1 mouse cellular context compared by ENCODE assay signal in the genomic region with DNA sequence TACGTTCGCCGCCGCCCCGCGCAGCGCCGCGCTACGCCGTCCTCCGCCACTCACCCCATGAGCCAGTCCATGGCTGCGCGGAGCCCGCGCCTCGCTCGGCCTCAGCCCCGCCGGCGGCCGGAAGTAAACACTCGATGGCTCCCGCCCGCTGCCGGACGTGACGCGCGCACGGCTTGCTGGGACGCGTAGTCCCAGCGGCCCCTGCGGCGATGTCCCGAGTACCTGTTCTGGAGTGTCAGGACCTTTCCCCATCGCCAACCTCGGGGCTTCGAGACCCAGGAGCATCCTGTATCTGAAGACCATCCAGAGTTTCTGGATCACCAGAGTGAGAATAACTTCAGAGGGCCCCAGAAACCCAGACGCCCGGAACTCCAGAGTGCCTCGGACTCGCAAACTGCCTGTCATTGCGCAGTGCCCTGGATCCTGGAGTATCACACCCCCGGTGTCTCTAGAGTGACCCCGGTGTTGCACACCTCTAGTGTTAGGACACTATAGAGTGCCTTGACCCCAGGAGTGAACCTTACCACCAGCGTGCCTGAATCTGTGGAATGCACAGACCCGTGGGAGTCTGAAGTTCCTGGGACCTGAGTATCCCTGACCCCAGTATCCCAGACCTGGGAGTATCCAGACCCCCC.
TF ChIP-seq lines count a peak whose summit lies in the region.

A gene (minus strand): TSS at position 135 of the 635 bp plus-strand sequence.

TF ChIP-seq in CH12.LX, 34 proteins besides CTCF, POLR2A, EP300 and RAD21 (continued from another document):
- TF ChIP-seq PAX5 (IDR thresholded peaks at IDR 0.05; ENCODE audit: low read length) (no peak), MEF2A (IDR thresholded peaks at IDR 0.05; ENCODE audit: borderline replicate concordance, low read depth, low read length) (0 out of 2 replicates have a peak, but pooled peaks have one; percentile 46), IRF4 (IDR thresholded peaks at IDR 0.05; ENCODE audit: low read depth, low read length) (peak; percentile 49), ETS1 (conservative IDR thresholded peaks at IDR 0.05; ENCODE audit: low read depth, low read length) (no peak), CHD1 (IDR thresholded peaks at IDR 0.05; ENCODE audit: low read depth, low read length) (no peak), POLR2AphosphoS2 (IDR thresholded peaks at IDR 0.05; ENCODE audit: low read depth, low read length) (peak; percentile 82; the same call in 1 of the 2 replicates), USF2 (conservative IDR thresholded peaks at IDR 0.05; ENCODE audit: low read depth, low read length) (no peak), HCFC1 (IDR thresholded peaks at IDR 0.05; ENCODE audit: low read depth, low read length) (peak; percentile 91), KAT2A (IDR thresholded peaks at IDR 0.05; ENCODE audit: insufficient replicate concordance, low read length) (peak; percentile 84; the same call in 1 of the 2 replicates), NRF1 (IDR thresholded peaks at IDR 0.05; ENCODE audit: low read depth, low read length) (peak; percentile 49; the same call in 1 of the 2 replicates), SIN3A (IDR thresholded peaks at IDR 0.05; ENCODE audit: low read length) (peak; percentile 86), ZNF384 (IDR thresholded peaks at IDR 0.05; ENCODE audit: low read depth, low read length) (no peak), MAFK (IDR thresholded peaks at IDR 0.05; ENCODE audit: insufficient replicate concordance, low read length) (no peak), MXI1 (IDR thresholded peaks at IDR 0.05; ENCODE audit: low read depth, low read length) (peak; percentile 78), JUN (IDR thresholded peaks at IDR 0.05; ENCODE audit: insufficient read depth, low read depth, low read length) (no peak), GABPA (IDR thresholded peaks at IDR 0.05; ENCODE audit: insufficient replicate concordance, low read depth, low read length) (no peak; the same call in 1 of the 2 replicates), JUND (conservative IDR thresholded peaks at IDR 0.05; ENCODE audit: low read depth, low read length) (no peak), USF1 (IDR thresholded peaks at IDR 0.05; ENCODE audit: low read depth, low read length) (no peak), ZMIZ1 (IDR thresholded peaks at IDR 0.05; ENCODE audit: low read depth, low read length) (peak; percentile 87), ZC3H11A (IDR thresholded peaks at IDR 0.05; ENCODE audit: low read depth, low read length) (no peak)
